Mouse (Mus musculus) olfactory bulb, adult 2 months (tissue): Measurements from ENCODE around the gene Ranbp3. TPM values are rescaled to one million over a fixed set of nuclear protein-coding genes. Genes with fewer than 3 reads are reported as not detected.

Experiments
- H3K27ac ChIP-seq: fragments of 200-500 bp; 2 replicates; pipeline ENCODE4 v1.5.1; 2012; ENCODE audit warnings: low read depth, low read length; ENCODE audit not compliant: insufficient read depth
- H3K4me1 ChIP-seq: fragments of 200-500 bp; 2 replicates; pipeline ENCODE4 v1.6.1; 2012; ENCODE audit warnings: low read length; ENCODE audit not compliant: control insufficient read depth, insufficient read depth
- H3K4me3 ChIP-seq: fragments of 200-500 bp; 2 replicates; pipeline ENCODE4 v1.5.1; 2012; ENCODE audit warnings: mild to moderate bottlenecking, low read depth, low read length, moderate library complexity; ENCODE audit not compliant: insufficient read depth
- CTCF ChIP-seq: fragments of 200-500 bp; IDR thresholded peaks from 2 replicates; pipeline ENCODE4 v1.5.1; 2012; ENCODE audit warnings: low read depth, mild to moderate bottlenecking, low read length, moderate library complexity; ENCODE audit not compliant: insufficient read depth
- POLR2A ChIP-seq: fragments of 200-500 bp; IDR thresholded peaks from 2 replicates; pipeline ENCODE4 v1.6.1; 2012; ENCODE audit warnings: mild to moderate bottlenecking, low read depth, low read length, moderate library complexity; ENCODE audit not compliant: insufficient read depth
- WGBS: fragments of 180-500 bp; shearing (Covaris S2); methylation state at CpG from one replicate; pipeline ENCODE4 v1.1.7; 2018; 5-methylcytosine and 5-hydroxymethylcytosine counted together
- polyA plus RNA-seq: library from polyadenylated mRNA; stranded (reverse); fragments of >200 nt; gene quantifications from 2 replicates; pipeline ENCODE4 v1.2.4, GENCODE M21; 2012; ENCODE audit warnings: low replicate concordance; ENCODE audit not compliant: missing spikeins, insufficient read depth, insufficient read length

The Ranbp3 gene
- polyA plus RNA-seq, 1 experiment, result not detected

DNA sequence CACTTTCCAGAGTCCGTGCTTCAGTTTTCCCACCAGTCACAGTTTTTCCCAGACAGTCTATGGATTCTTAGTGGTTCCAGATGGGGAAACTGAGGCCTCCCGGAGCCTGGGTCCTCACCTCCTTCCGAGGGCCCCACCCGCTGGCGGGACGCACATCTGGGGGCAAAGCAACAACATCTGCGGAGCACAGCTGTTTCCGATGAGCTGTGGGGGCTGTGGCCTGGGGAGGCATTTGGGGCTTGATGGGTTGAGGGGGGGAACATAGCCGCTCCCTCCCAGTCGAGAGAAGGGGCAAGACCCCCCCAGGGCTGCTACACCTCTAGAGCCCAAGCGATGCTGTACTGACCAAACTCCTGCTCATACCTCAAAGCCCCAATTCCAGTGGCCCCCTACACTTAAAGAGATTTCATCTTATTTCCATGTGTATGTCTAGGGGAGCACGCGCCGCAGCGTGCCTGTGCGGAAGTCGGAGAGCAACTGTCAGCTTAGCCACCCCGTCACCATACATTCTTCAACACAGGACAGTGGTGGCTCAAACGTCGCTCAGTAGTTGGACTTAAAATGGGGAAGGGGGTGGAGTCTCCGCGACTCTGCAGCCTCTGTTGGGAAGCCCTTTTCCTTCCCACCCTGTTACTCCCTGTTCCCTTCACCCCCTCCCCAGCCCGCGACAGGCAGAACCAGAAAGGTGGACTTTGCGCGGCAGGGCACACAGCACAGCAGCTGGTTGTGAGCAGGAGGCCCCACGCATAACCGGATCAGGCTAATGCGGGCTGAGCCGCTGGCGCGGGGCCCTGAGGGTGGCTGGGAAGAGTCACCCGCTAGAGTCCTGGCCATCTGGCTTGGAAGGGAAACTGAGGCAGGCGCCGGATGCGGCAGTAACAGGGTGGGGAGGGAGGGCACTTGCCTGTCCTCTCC is 81.4 kb downstream of the Ranbp3 start:
- Histone ChIP-seq H3K4me1 (peaks cover 14% of the 10 kb centered on the region), H3K27ac (no peak overlapping the region), H3K4me3 (no peak overlapping the region)
- no peak for TF ChIP-seq POLR2A
- TF ChIP-seq CTCF, result no peak
- 21% methylated on average over 36 of the region's 36 CpGs for WGBS

DNA sequence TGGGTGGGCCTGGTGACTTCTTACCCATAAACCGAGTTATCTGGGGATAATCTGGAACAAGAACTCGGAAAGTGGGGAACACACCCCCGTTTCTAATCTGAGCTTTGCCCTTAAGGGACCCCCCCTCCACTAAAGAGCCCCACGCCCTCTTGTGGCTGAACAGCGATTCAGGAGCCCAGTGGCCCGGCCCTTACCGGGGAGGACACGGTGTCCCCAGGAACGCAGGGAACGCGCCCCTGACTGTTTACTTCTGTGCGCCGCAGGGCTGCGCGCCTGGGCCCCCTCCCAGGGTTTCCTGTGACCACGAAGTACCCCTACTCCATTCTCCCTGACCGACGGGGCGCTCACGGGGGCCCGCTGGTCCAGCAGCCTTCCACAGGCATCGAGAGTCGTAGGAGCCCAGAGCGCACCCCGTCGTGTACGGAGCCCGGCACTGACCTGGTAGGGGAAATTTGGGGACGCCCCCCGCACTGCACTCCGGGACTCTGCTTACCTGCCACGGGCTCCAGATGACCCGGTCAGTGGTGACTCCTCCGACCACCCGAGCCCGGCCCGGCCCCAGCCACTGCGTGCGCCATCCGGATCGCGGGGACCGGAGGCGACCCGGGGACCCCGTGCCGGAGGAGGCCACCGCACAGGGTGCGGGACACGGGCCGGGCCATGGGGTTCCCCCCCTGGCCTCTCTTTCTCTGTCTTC is 83.8 kb downstream of the Ranbp3 start:
- Histone ChIP-seq H3K27ac (no peak overlapping the region), H3K4me1 (peaks cover 19% of the 10 kb centered on the region), H3K4me3 (peak overlapping the region; percentile 47)
- TF ChIP-seq POLR2A (no peak), CTCF (no peak)
- WGBS, result 2% methylated on average over 51 of the region's 51 CpGs

DNA sequence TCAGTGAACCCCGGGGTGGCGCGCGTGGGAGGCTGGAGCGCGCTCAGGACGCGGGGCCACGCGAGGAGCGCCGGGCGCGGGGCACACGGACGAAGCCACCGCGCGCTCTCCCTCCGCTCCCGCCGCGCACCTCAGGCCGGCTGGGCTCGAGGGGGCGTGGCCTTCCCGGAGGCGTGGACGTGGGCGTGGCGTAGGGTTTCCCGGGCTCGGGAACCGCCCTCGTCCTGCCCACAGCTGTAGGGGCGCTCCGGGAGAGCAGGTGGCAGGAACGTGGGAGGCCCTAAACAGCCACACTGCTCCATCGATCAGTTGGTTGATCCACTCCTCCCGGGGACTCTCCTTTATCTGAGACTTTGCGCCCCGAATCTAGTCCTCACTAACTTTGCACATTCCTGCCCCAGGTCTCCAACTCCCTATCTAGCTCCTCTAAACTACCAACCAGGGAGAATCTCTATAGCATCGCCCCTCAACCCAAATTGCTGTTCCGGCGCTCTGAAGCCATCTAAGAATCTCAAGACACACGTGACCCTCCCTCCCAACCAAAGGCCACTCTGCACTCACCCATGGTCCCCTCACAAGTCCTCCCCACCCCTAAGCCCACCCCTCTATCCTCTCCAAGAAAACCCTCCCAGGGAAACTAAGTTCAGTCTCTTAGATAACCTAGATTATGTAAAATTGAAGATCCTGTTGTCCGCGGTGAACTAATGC is 84.5 kb downstream of the Ranbp3 start, which contains the start of gene Nrtn:
Nrtn (minus strand) TSS at position 115 of the 708 bp plus-strand sequence.
- peak within 1 kb of the TSS; percentile 47 for H3K4me3 ChIP-seq
- TF ChIP-seq POLR2A (0 out of 2 replicates have a peak, but pooled peaks have one; percentile 11), CTCF (no peak)
- peaks cover 23% of the 10 kb centered on the region for H3K4me1 ChIP-seq
- under 1% methylated on average over 48 of the region's 48 CpGs for WGBS
- no peak within 1 kb of the TSS for H3K27ac ChIP-seq

DNA sequence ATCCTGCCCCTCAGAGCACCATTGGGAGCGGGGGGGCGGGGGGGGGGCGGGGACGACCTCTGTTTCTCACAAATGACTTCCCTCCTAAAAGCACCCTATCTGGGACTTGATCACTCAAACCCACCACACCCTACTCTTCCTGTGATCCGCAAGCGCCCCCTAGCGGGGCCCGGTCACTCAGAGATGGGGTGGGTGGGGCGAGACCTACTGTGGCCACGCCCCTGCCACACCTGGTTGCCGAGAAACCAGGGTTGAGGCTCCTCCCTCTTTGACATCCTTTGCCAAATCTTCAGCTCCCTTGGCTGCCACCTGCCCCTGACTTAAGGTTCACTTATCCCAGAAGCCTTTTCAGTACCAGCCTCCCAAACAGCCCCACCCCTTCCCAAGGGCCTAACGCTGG is 85.0 kb downstream of the Ranbp3 start:
- Histone ChIP-seq H3K4me3 (no peak overlapping the region), H3K4me1 (peaks cover 28% of the 10 kb centered on the region), H3K27ac (no peak overlapping the region)
- 6% methylated on average over 12 of the region's 12 CpGs for WGBS
- TF ChIP-seq CTCF (peak; percentile 10; the same call in 1 of the 2 replicates), POLR2A (no peak)

DNA sequence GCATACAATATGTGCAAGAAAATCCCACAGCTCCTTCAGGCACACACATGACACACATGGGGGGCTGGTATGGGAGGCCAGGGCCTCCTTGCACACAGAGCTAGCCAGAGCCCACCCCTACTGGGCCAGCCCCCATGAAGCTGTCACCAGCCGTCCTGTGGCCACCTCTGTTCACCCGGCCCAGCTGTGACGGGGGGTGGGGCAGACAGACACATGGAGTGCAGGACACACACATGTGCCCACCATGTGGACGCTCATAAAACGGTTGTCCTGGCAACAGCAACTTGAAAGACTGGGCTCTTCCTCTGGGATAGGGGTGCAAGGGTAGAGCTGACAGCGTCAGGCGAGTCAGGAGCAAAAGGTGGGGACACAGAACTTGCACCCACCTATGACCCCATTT is 86.2 kb downstream of the Ranbp3 start:
- H3K4me3 ChIP-seq, result no peak overlapping the region
- peaks cover 35% of the 10 kb centered on the region for H3K4me1 ChIP-seq
- WGBS, result 65% methylated on average over 7 of the region's 7 CpGs
- H3K27ac ChIP-seq, result no peak overlapping the region
- no peak for TF ChIP-seq CTCF
- no peak for TF ChIP-seq POLR2A

DNA sequence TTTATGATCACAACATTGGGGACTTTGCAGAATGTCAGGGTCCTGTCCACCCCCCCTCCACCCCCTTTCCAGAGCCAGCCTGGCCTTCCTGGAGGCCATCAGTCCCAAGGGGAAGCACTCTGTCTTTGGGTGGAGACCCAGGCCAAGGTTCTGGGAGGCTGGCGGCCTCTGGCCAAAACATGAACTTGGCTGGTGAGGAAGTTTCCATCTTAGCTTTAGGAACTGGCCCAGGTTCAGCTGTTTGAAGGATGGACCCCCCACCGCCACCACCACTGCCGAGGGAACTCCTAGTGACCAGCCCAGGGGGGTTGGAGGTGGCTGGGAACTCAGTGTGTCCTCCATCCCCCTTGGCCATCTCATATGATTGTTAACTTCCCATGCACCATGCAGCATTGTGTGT is 88.0 kb downstream of the Ranbp3 start:
- H3K4me3 ChIP-seq, result no peak overlapping the region
- H3K27ac ChIP-seq, result no peak overlapping the region
- 64% methylated on average over 3 of the region's 3 CpGs for WGBS
- peaks cover 40% of the 10 kb centered on the region for H3K4me1 ChIP-seq
- TF ChIP-seq CTCF (no peak), POLR2A (no peak)

Other genes with a start within 250 kb of the Ranbp3 start
- gene Ptprs, start 196.8 kb upstream of the Ranbp3 start, polyA plus RNA-seq, result 198 and 241 TPM in 2 replicates
- gene Znrf4, start 160.9 kb upstream of the Ranbp3 start, polyA plus RNA-seq, result not detected in 2 replicates
- not detected in 2 replicates for gene Gm20219, start 118.9 kb upstream of the Ranbp3 start, polyA plus RNA-seq
- gene Safb2, start 88.7 kb upstream of the Ranbp3 start, polyA plus RNA-seq, result 339 TPM in 1 of 2 replicates, not detected in the other
- 696 TPM in 1 of 2 replicates, not detected in the other for gene Safb, start 88.5 kb upstream of the Ranbp3 start, polyA plus RNA-seq
- not detected in 2 replicates for gene 2410015M20Rik, start 63.5 kb upstream of the Ranbp3 start, polyA plus RNA-seq
- gene Rpl36, start 59.9 kb upstream of the Ranbp3 start, polyA plus RNA-seq, result not detected in 2 replicates
- not detected in 2 replicates for gene Lonp1, start 46.4 kb upstream of the Ranbp3 start, polyA plus RNA-seq
- gene Catsperd, start 45.2 kb upstream of the Ranbp3 start, polyA plus RNA-seq, result not detected in 2 replicates
- not detected in 2 replicates for gene Ndufa11, start 44.5 kb downstream of the Ranbp3 start, polyA plus RNA-seq
- not detected in 2 replicates for gene Vmac, start 44.7 kb downstream of the Ranbp3 start, polyA plus RNA-seq
- not detected in 2 replicates for gene Nrtn, start 84.2 kb downstream of the Ranbp3 start, polyA plus RNA-seq
- gene Dus3l, start 91.5 kb downstream of the Ranbp3 start, polyA plus RNA-seq, result not detected in 2 replicates
- gene Prr22, start 97.0 kb downstream of the Ranbp3 start, polyA plus RNA-seq, result not detected in 2 replicates
- not detected in 2 replicates for gene Rfx2, start 157.7 kb downstream of the Ranbp3 start, polyA plus RNA-seq
- gene Acsbg2, start 201.2 kb downstream of the Ranbp3 start, polyA plus RNA-seq, result not detected in 2 replicates
- gene 1700061G19Rik, start 202.2 kb downstream of the Ranbp3 start, polyA plus RNA-seq, result not detected in 2 replicates